Mouse (Mus musculus) limb, embryonic 14.5 days (tissue): Measurements from ENCODE around the gene Serpina6. TPM values are rescaled to one million over a fixed set of nuclear protein-coding genes. Genes with fewer than 3 reads are reported as not detected.

ENCODE experiments used
- ATAC-seq: fragments of 200-750 bp; cut with Nextera tagmentation; 2 replicates; pipeline ENCODE4 v1.8.0; 2017; ENCODE audit warnings: low read depth, moderate number of reproducible peaks, moderate TSS enrichment; ENCODE audit not compliant: low FRiP score
- DNase-seq: peaks from one replicate; pipeline ENCODE4 v3.0.0-alpha.2; 2015; ENCODE audit warnings: low spot score
- H3K27ac ChIP-seq: fragments of 300-500 bp; sonication (generic); replicated peaks from 2 replicates; pipeline ENCODE4 v1.5.1; 2014; ENCODE audit warnings: low read depth, mild to moderate bottlenecking, low read length, moderate library complexity, mixed read lengths
- H3K27me3 ChIP-seq: fragments of 300-500 bp; sonication (generic); 2 replicates; pipeline ENCODE4 v1.6.1; 2014; ENCODE audit warnings: low read length, mixed read lengths; ENCODE audit not compliant: control insufficient read depth, insufficient read depth
- H3K36me3 ChIP-seq: fragments of 300-500 bp; sonication (generic); 2 replicates; pipeline ENCODE4 v1.6.1; 2014; ENCODE audit warnings: mild to moderate bottlenecking, low read length, moderate library complexity, mixed read lengths; ENCODE audit not compliant: control insufficient read depth, insufficient read depth
- H3K4me1 ChIP-seq: fragments of 300-500 bp; sonication (generic); 2 replicates; pipeline ENCODE4 v1.6.1; 2014; ENCODE audit warnings: antibody characterized with exemption, low read length, mixed read lengths; ENCODE audit not compliant: control insufficient read depth, insufficient read depth
- H3K4me2 ChIP-seq: fragments of 300-500 bp; sonication (generic); replicated peaks from 2 replicates; pipeline ENCODE4 v1.6.1; 2014; ENCODE audit warnings: low read depth, mild to moderate bottlenecking, low read length, moderate library complexity; ENCODE audit not compliant: severe bottlenecking
- H3K4me3 ChIP-seq: fragments of 300-500 bp; sonication (generic); replicated peaks from 2 replicates; pipeline ENCODE4 v1.5.1; 2014; ENCODE audit warnings: low read length
- H3K9ac ChIP-seq: fragments of 300-500 bp; sonication (generic); 2 replicates; pipeline ENCODE4 v1.6.1; 2014; ENCODE audit warnings: mild to moderate bottlenecking, low read depth, low read length, moderate library complexity; ENCODE audit not compliant: severe bottlenecking
- H3K9me3 ChIP-seq: fragments of 300-500 bp; sonication (generic); 2 replicates; pipeline ENCODE4 v1.6.1; 2016; ENCODE audit warnings: low read length; ENCODE audit not compliant: control insufficient read depth
- POLR2A ChIP-seq: fragments of 200-500 bp; IDR thresholded peaks from 2 replicates; pipeline ENCODE4 v1.8.0; 2012; ENCODE audit warnings: inconsistent platforms, mild to moderate bottlenecking, moderate library complexity, borderline replicate concordance; ENCODE audit not compliant: insufficient read depth, insufficient read length; ENCODE audit errors: extremely low read depth
- WGBS: fragments of 180-500 bp; shearing (Covaris S2); extraction: QIAGEN DNeasy Blood & Tissue Kit; methylation state at CpG from one replicate; pipeline ENCODE4 v1.1.7; 2014; 5-methylcytosine and 5-hydroxymethylcytosine counted together
- polyA plus RNA-seq, 2 experiments: library from polyadenylated mRNA; depleted of rRNA in 1 of 2; stranded (reverse) in 1 of 2; unstranded in 1 of 2; fragments of >200 nt; fragmentation: Nextera tagmentation in 1 of 2; extraction: Ambion mirVana in 1 of 2; gene quantifications; 2 replicates each; pipeline versions ENCODE4 v1.2.1 to v1.2.3; 2012 to 2014

Gene Serpina6
- polyA plus RNA-seq, 2 experiments = 0.34 TPM; not detected in 1

GRCm38 (mm10) chr12:103688221-103688814 lies 31.3 kb upstream of the Serpina6 start:
- Histone ChIP-seq H3K4me2 (no peak overlapping the region), H3K27me3 (no peaks in the 10 kb centered on the region), H3K36me3 (no peaks in the 10 kb centered on the region), H3K9ac (no peak overlapping the region), H3K4me1 (no peaks in the 10 kb centered on the region), H3K9me3 (no peaks in the 10 kb centered on the region), H3K4me3 (no peak overlapping the region), H3K27ac (no peak overlapping the region)
- ATAC-seq (no peak), DNase-seq (no peak)
- no peak for TF ChIP-seq POLR2A
- WGBS = 26% methylated on average over 3 of the region's 3 CpGs

GRCm38 (mm10) chr12:103687021-103687420 lies 30.0 kb upstream of the Serpina6 start:
- no peak for ATAC-seq
- no peak for TF ChIP-seq POLR2A
- no peak overlapping the region for H3K9ac ChIP-seq
- no peaks in the 10 kb centered on the region for H3K27me3 ChIP-seq
- DNase-seq = no peak
- no peak overlapping the region for H3K4me2 ChIP-seq
- 70% methylated on average over 7 of the region's 7 CpGs for WGBS
- H3K4me3 ChIP-seq = no peak overlapping the region
- no peak overlapping the region for H3K27ac ChIP-seq
- no peaks in the 10 kb centered on the region for H3K4me1 ChIP-seq
- no peaks in the 10 kb centered on the region for H3K36me3 ChIP-seq
- H3K9me3 ChIP-seq = no peaks in the 10 kb centered on the region

- Histone ChIP-seq H3K36me3 (no peaks in the 10 kb centered on the region), H3K27me3 (no peaks in the 10 kb centered on the region), H3K9ac (no peak overlapping the region), H3K27ac (no peak overlapping the region), H3K9me3 (no peaks in the 10 kb centered on the region), H3K4me2 (no peak overlapping the region), H3K4me1 (no peaks in the 10 kb centered on the region), H3K4me3 (no peak overlapping the region)
- ATAC-seq (no peak), DNase-seq (no peak)
- TF ChIP-seq POLR2A = no peak
- 70% methylated on average over 3 of the region's 3 CpGs for WGBS
Measured at GRCm38 (mm10) chr12:103686050-103686449, 29.0 kb upstream of the Serpina6 start.

GRCm38 (mm10) chr12:103685386-103685785 lies 28.4 kb upstream of the Serpina6 start:
- Histone ChIP-seq H3K4me3 (no peak overlapping the region), H3K9me3 (no peaks in the 10 kb centered on the region), H3K27me3 (no peaks in the 10 kb centered on the region), H3K36me3 (no peaks in the 10 kb centered on the region), H3K4me2 (no peak overlapping the region), H3K9ac (no peak overlapping the region), H3K27ac (no peak overlapping the region), H3K4me1 (no peaks in the 10 kb centered on the region)
- no peak for TF ChIP-seq POLR2A
- no peak for DNase-seq
- ATAC-seq = no peak
- 48% methylated on average over 3 of the region's 3 CpGs for WGBS

GRCm38 (mm10) chr12:103683775-103684174 lies 26.8 kb upstream of the Serpina6 start:
- DNase-seq (no peak), ATAC-seq (no peak)
- H3K4me3 ChIP-seq = no peak overlapping the region
- TF ChIP-seq POLR2A = no peak
- no peak overlapping the region for H3K4me2 ChIP-seq
- H3K9ac ChIP-seq = no peak overlapping the region
- H3K27me3 ChIP-seq = no peaks in the 10 kb centered on the region
- H3K9me3 ChIP-seq = no peaks in the 10 kb centered on the region
- H3K4me1 ChIP-seq = no peaks in the 10 kb centered on the region
- no peaks in the 10 kb centered on the region for H3K36me3 ChIP-seq
- WGBS = 35% methylated on average over 4 of the region's 4 CpGs
- no peak overlapping the region for H3K27ac ChIP-seq

GRCm38 (mm10) chr12:103681739-103682138 lies 24.7 kb upstream of the Serpina6 start:
- Histone ChIP-seq H3K36me3 (no peaks in the 10 kb centered on the region), H3K9me3 (no peaks in the 10 kb centered on the region), H3K4me1 (no peaks in the 10 kb centered on the region), H3K4me2 (no peak overlapping the region), H3K27me3 (no peaks in the 10 kb centered on the region), H3K4me3 (no peak overlapping the region), H3K27ac (no peak overlapping the region), H3K9ac (no peak overlapping the region)
- DNase-seq (no peak), ATAC-seq (no peak)
- WGBS = 82% methylated on average over 2 of the region's 2 CpGs
- no peak for TF ChIP-seq POLR2A
